Mouse (Mus musculus): ENCODE results near the gene Arv1. TPM values are rescaled to one million over a fixed set of nuclear protein-coding genes. Genes with fewer than 3 reads are reported as not detected.

The Arv1 gene
- polyA plus RNA-seq, 2 experiments, result 21.8 to 30.2 TPM

DNA sequence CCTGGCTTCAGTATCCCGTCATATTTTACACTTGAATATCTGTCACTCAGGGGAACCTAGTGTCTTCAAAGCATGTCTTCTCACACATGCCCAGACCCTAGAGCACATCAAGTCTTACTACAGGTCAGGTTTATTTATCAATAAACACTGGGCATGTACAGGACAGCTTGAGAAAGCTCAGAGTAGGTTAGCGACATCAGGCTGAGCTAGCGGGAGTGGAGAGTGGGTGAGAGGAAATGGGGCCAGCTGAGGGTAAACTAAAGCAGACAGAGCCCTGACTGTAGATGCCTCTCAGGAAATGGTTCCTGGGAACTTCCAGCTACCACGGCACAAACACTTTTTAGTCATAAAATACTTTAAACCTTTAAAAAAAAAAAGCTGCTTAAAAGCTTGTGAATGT is 18.4 kb upstream of the Arv1 start:
- Histone ChIP-seq H3K27me3 (ENCODE audit: control insufficient read depth, insufficient read depth, low read length) (no peaks in the 10 kb centered on the region), H3K4me1 (ENCODE audit: control insufficient read depth, insufficient read depth, low read length) (no peaks in the 10 kb centered on the region), H3K4me2 (replicated peaks; ENCODE audit: low read depth, low read length, severe bottlenecking) (no peak overlapping the region), H3K9ac (ENCODE audit: low read depth, low read length, severe bottlenecking) (no peak overlapping the region), H3K4me3 (replicated peaks; ENCODE audit: low read length) (no peak overlapping the region), H3K36me3 (ENCODE audit: control insufficient read depth, insufficient read depth, low read length) (peaks cover 44% of the 10 kb centered on the region), H3K27ac (replicated peaks; ENCODE audit: low read depth, low read length) (no peak overlapping the region), H3K9me3 (ENCODE audit: control insufficient read depth, low read length) (no peaks in the 10 kb centered on the region)
- no peak for TF ChIP-seq POLR2A (IDR thresholded peaks at IDR 0.05; ENCODE audit: borderline replicate concordance, extremely low read depth, insufficient read depth, insufficient read length)
- ATAC-seq (ENCODE audit: low FRiP score, low read depth), result no peak
- no peak for DNase-seq (ENCODE audit: low spot score)
- WGBS, result 64% methylated on average over 4 of the region's 4 CpGs

DNA sequence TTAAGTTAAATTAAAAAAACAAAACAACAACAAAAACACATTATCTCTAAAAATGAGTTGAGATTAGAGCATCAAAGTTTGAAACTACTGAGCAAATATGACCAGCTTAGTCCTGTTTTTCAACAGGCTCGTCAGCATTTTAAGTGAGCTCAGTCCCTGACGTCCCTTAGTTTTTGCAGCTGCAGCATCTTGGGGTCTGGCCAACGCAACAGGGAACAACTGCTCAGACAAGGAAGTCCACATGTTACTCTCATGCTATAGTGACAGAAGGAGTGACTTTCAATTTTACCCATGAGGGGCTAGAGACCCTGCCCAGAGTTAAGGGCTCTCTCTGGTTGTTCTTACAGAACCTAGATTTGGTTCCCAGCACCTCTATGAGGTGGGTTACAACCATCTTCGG is 17.6 kb upstream of the Arv1 start:
- Histone ChIP-seq H3K27ac (replicated peaks; ENCODE audit: low read depth, low read length) (no peak overlapping the region), H3K27me3 (ENCODE audit: control insufficient read depth, insufficient read depth, low read length) (no peaks in the 10 kb centered on the region), H3K4me1 (ENCODE audit: control insufficient read depth, insufficient read depth, low read length) (no peaks in the 10 kb centered on the region), H3K4me2 (replicated peaks; ENCODE audit: low read depth, low read length, severe bottlenecking) (no peak overlapping the region), H3K36me3 (ENCODE audit: control insufficient read depth, insufficient read depth, low read length) (peaks cover 44% of the 10 kb centered on the region), H3K9ac (ENCODE audit: low read depth, low read length, severe bottlenecking) (no peak overlapping the region), H3K4me3 (replicated peaks; ENCODE audit: low read length) (no peak overlapping the region), H3K9me3 (ENCODE audit: control insufficient read depth, low read length) (no peaks in the 10 kb centered on the region)
- ATAC-seq (ENCODE audit: low FRiP score, low read depth), result no peak
- 89% methylated on average over 4 of the region's 4 CpGs for WGBS
- no peak for TF ChIP-seq POLR2A (IDR thresholded peaks at IDR 0.05; ENCODE audit: borderline replicate concordance, extremely low read depth, insufficient read depth, insufficient read length)
- DNase-seq (ENCODE audit: low spot score), result no peak

DNA sequence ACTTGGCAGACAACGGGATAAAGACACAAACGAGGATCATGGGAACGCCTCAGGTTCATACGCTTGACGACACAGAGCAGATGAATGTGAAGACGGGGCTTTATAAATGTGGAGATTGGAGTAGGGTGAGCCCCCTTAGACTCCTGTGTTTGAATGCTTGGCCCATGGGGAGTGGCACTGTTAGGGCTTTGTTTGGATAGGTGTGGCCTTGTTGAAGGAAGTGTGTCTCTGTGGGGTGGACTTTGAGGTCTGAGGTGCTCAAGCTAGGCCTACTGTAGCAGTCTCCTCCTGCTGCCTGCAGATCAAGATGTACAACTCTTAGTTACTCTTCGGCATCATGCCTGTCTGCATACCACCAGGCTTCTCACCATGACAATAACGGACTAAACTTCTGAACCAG is 16.1 kb upstream of the Arv1 start:
- no peaks in the 10 kb centered on the region for H3K9me3 ChIP-seq (ENCODE audit: control insufficient read depth, low read length)
- H3K4me3 ChIP-seq (replicated peaks; ENCODE audit: low read length), result no peak overlapping the region
- H3K9ac ChIP-seq (ENCODE audit: low read depth, low read length, severe bottlenecking), result no peak overlapping the region
- peaks cover 51% of the 10 kb centered on the region for H3K36me3 ChIP-seq (ENCODE audit: control insufficient read depth, insufficient read depth, low read length)
- WGBS, result 93% methylated on average over 8 of the region's 8 CpGs
- H3K27ac ChIP-seq (replicated peaks; ENCODE audit: low read depth, low read length), result no peak overlapping the region
- no peaks in the 10 kb centered on the region for H3K4me1 ChIP-seq (ENCODE audit: control insufficient read depth, insufficient read depth, low read length)
- no peaks in the 10 kb centered on the region for H3K27me3 ChIP-seq (ENCODE audit: control insufficient read depth, insufficient read depth, low read length)
- DNase-seq (ENCODE audit: low spot score), result no peak
- no peak for TF ChIP-seq POLR2A (IDR thresholded peaks at IDR 0.05; ENCODE audit: borderline replicate concordance, extremely low read depth, insufficient read depth, insufficient read length)
- no peak overlapping the region for H3K4me2 ChIP-seq (replicated peaks; ENCODE audit: low read depth, low read length, severe bottlenecking)
- no peak for ATAC-seq (ENCODE audit: low FRiP score, low read depth)

DNA sequence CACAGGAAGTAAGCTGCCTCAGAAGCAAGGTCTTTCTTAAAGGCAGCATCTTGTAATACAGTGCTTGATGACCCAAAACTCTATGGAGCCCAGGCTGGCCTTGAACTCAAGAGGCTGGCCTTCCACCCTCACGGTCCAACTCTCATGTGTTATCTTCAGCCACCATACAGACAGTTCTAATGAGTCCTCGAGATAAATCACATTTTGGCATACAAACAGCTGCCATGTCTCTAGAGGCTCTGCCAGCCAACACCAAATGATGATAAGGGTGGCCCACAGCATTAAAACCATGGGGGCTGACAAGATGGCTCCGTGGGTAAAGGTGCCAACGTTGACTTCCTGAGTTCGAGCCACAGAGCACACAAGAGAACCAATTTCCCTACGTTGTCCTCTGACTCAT is 8.7 kb upstream of the Arv1 start:
- WGBS, result 96% methylated on average over 6 of the region's 6 CpGs
- peaks cover 51% of the 10 kb centered on the region for H3K36me3 ChIP-seq (ENCODE audit: control insufficient read depth, insufficient read depth, low read length)
- H3K27me3 ChIP-seq (ENCODE audit: control insufficient read depth, insufficient read depth, low read length), result no peaks in the 10 kb centered on the region
- no peak for TF ChIP-seq POLR2A (IDR thresholded peaks at IDR 0.05; ENCODE audit: borderline replicate concordance, extremely low read depth, insufficient read depth, insufficient read length)
- ATAC-seq (ENCODE audit: low FRiP score, low read depth) (no peak), DNase-seq (ENCODE audit: low spot score) (no peak)
- H3K9me3 ChIP-seq (ENCODE audit: control insufficient read depth, low read length), result no peaks in the 10 kb centered on the region
- H3K4me3 ChIP-seq (replicated peaks; ENCODE audit: low read length), result no peak overlapping the region
- H3K27ac ChIP-seq (replicated peaks; ENCODE audit: low read depth, low read length), result no peak overlapping the region
- no peak overlapping the region; the same call in 1 of the 2 replicates for H3K9ac ChIP-seq (ENCODE audit: low read depth, low read length, severe bottlenecking)
- no peak overlapping the region for H3K4me2 ChIP-seq (replicated peaks; ENCODE audit: low read depth, low read length, severe bottlenecking)
- no peaks in the 10 kb centered on the region for H3K4me1 ChIP-seq (ENCODE audit: control insufficient read depth, insufficient read depth, low read length)

DNA sequence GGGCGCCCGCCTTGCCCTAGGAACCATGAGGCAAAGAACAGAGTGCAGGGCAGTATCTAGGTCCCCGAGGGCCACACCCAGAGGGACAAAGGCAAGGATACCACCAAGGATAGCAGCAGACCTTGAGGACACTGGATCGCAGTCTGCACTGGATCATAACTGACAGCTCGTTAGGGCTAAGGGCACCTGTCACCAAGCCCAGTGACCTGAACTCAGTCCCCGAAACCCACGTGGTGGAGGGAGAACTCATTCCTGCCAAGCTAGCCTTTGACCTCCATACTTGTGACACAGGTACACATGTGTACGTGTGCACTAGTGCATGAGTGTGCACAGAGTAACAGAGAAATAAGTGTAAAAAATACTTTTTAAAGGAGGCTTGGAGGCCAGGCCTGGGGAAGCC is 6.2 kb upstream of the Arv1 start:
- 80% methylated on average over 8 of the region's 8 CpGs for WGBS
- DNase-seq (ENCODE audit: low spot score), result no peak
- no peak for TF ChIP-seq POLR2A (IDR thresholded peaks at IDR 0.05; ENCODE audit: borderline replicate concordance, extremely low read depth, insufficient read depth, insufficient read length)
- Histone ChIP-seq H3K4me3 (replicated peaks; ENCODE audit: low read length) (no peak overlapping the region), H3K9ac (ENCODE audit: low read depth, low read length, severe bottlenecking) (no peak overlapping the region), H3K27ac (replicated peaks; ENCODE audit: low read depth, low read length) (no peak overlapping the region), H3K9me3 (ENCODE audit: control insufficient read depth, low read length) (no peaks in the 10 kb centered on the region), H3K4me2 (replicated peaks; ENCODE audit: low read depth, low read length, severe bottlenecking) (no peak overlapping the region), H3K27me3 (ENCODE audit: control insufficient read depth, insufficient read depth, low read length) (no peaks in the 10 kb centered on the region), H3K36me3 (ENCODE audit: control insufficient read depth, insufficient read depth, low read length) (peaks cover 30% of the 10 kb centered on the region), H3K4me1 (ENCODE audit: control insufficient read depth, insufficient read depth, low read length) (peaks cover 2% of the 10 kb centered on the region; the same call in 1 of the 2 replicates)
- no peak for ATAC-seq (ENCODE audit: low FRiP score, low read depth)

DNA sequence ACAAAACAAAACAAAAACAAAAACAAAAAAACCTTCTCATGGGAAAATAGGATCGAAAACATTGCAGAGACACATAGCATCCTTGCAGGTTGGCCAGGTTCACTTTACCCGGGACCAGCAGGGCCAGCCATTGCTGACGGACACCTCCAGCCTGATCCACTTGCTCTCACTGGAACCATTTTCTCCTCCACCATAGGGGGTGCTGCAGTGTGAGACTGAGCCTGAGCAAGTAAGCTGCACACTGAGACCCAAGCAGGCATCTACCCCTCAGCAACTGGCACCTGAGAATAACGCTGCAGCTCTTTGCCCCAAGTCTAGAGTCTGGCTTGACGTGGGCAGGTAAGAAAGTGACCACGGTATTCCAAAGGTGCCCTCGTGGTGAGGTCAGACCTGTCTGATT is 1.8 kb upstream of the Arv1 start:
- no peak for TF ChIP-seq POLR2A (IDR thresholded peaks at IDR 0.05; ENCODE audit: borderline replicate concordance, extremely low read depth, insufficient read depth, insufficient read length)
- DNase-seq (ENCODE audit: low spot score) (no peak), ATAC-seq (ENCODE audit: low FRiP score, low read depth) (no peak)
- Histone ChIP-seq H3K9ac (ENCODE audit: low read depth, low read length, severe bottlenecking) (no peak overlapping the region), H3K4me2 (replicated peaks; ENCODE audit: low read depth, low read length, severe bottlenecking) (no peak overlapping the region), H3K27me3 (ENCODE audit: control insufficient read depth, insufficient read depth, low read length) (no peaks in the 10 kb centered on the region), H3K4me1 (ENCODE audit: control insufficient read depth, insufficient read depth, low read length) (peaks cover 13% of the 10 kb centered on the region), H3K27ac (replicated peaks; ENCODE audit: low read depth, low read length) (no peak overlapping the region), H3K4me3 (replicated peaks; ENCODE audit: low read length) (no peak overlapping the region), H3K36me3 (ENCODE audit: control insufficient read depth, insufficient read depth, low read length) (0 out of 2 replicates have a peak, but pooled peaks cover under 1% of the 10 kb centered on the region), H3K9me3 (ENCODE audit: control insufficient read depth, low read length) (no peaks in the 10 kb centered on the region)
- WGBS, result 85% methylated on average over 7 of the region's 7 CpGs
